Mouse (Mus musculus) heart, postnatal 0 days (tissue): ENCODE measurements around the gene Rnf121. TPM values are rescaled to one million over a fixed set of nuclear protein-coding genes. Genes with fewer than 3 reads are reported as not detected.
"Not testable (repeated sequence)": the region's sequence is repeated elsewhere in the genome, so short reads cannot be mapped to it uniquely, and the experiment has no call there.

Experiments
- ATAC-seq: fragments of 200-750 bp; cut with Nextera tagmentation; 2 replicates; pipeline ENCODE4 v1.8.0; 2017; ENCODE audit warnings: low read depth, moderate number of reproducible peaks, moderate library complexity; ENCODE audit not compliant: insufficient read depth
- DNase-seq: peaks from one replicate; pipeline ENCODE4 v3.0.0-alpha.2; 2016; ENCODE audit warnings: low spot score
- H3K27ac ChIP-seq: fragments of 300-500 bp; sonication (generic); 2 replicates; pipeline ENCODE4 v1.5.1; 2014; ENCODE audit warnings: low read depth, mild to moderate bottlenecking
- H3K27me3 ChIP-seq: fragments of 300-500 bp; sonication (generic); 2 replicates; pipeline ENCODE4 v1.6.1; 2014; ENCODE audit warnings: low read length, mixed read lengths; ENCODE audit not compliant: control insufficient read depth, insufficient read depth
- H3K36me3 ChIP-seq: fragments of 300-500 bp; sonication (generic); replicated peaks from 2 replicates; pipeline ENCODE4 v1.6.1; 2014; ENCODE audit warnings: low read length, mixed read lengths; ENCODE audit not compliant: control insufficient read depth, insufficient read depth
- H3K4me1 ChIP-seq: fragments of 300-500 bp; sonication (generic); 2 replicates; pipeline ENCODE4 v1.6.1; 2014; ENCODE audit warnings: antibody characterized with exemption; ENCODE audit not compliant: control insufficient read depth, insufficient read depth
- H3K4me2 ChIP-seq: fragments of 300-500 bp; sonication (generic); 2 replicates; pipeline ENCODE4 v1.6.1; 2014; ENCODE audit warnings: low read depth, mild to moderate bottlenecking, low read length, moderate library complexity
- H3K4me3 ChIP-seq: fragments of 300-500 bp; sonication (generic); 2 replicates; pipeline ENCODE4 v1.5.1; 2014; ENCODE audit warnings: low read depth, low read length
- H3K9ac ChIP-seq: fragments of 300-500 bp; sonication (generic); replicated peaks from 2 replicates; pipeline ENCODE4 v1.6.1; 2014; ENCODE audit warnings: low read depth, low read length, mixed read lengths
- H3K9me3 ChIP-seq: fragments of 300-500 bp; sonication (generic); replicated peaks from 2 replicates; pipeline ENCODE4 v1.6.1; 2016; ENCODE audit warnings: low read length; ENCODE audit not compliant: control insufficient read depth
- CTCF ChIP-seq: IDR thresholded peaks from 2 replicates; pipeline ENCODE4 v1.5.1; 2016; ENCODE audit warnings: antibody characterized with exemption, control low read depth, low read depth
- EP300 ChIP-seq: IDR thresholded peaks from 2 replicates; pipeline ENCODE4 v1.6.1; 2016; ENCODE audit warnings: antibody characterized with exemption, low read depth
- WGBS: fragments of 180-500 bp; shearing (Covaris S2); extraction: QIAGEN DNeasy Blood & Tissue Kit; methylation state at CpG from one replicate; pipeline ENCODE4 v1.1.7; 2014; 5-methylcytosine and 5-hydroxymethylcytosine counted together
- polyA plus RNA-seq: library from polyadenylated mRNA; unstranded; fragments of >200 nt; fragmentation: Nextera tagmentation; extraction: Ambion mirVana; gene quantifications from 2 replicates; pipeline ENCODE4 v1.2.1, GENCODE M21; 2015
- total RNA-seq: library from RNA; depleted of rRNA; stranded (reverse); fragments of >200 nt; gene quantifications from 2 replicates; pipeline ENCODE4 v1.2.3, GENCODE M21; 2014; ENCODE audit warnings: low replicate concordance

Rnf121 gene
- total and polyA plus RNA-seq, 2 experiments from 2014 or later = 10.7 to 18.2 TPM

GRCm38 (mm10) chr7:102035534-102035933 lies 29.7 kb downstream of the Rnf121 start:
- ATAC-seq = no peak
- H3K4me3 ChIP-seq = no peak overlapping the region

GRCm38 (mm10) chr7:102034904-102035303 lies 30.4 kb downstream of the Rnf121 start:
- Histone ChIP-seq H3K27ac (no peak overlapping the region), H3K4me1 (no peaks in the 10 kb centered on the region), H3K27me3 (no peaks in the 10 kb centered on the region), H3K36me3 (peaks cover 84% of the 10 kb centered on the region), H3K4me3 (no peak overlapping the region), H3K4me2 (no peak overlapping the region), H3K9ac (no peak overlapping the region), H3K9me3 (no peaks in the 10 kb centered on the region)
- TF ChIP-seq CTCF (peak; percentile 30), EP300 (no peak)
- DNase-seq = no peak
- ATAC-seq = no peak
- WGBS = 94% methylated on average over 1 of the region's 1 CpGs

More at GRCm38 (mm10) chr7:102035534-102035933, 29.7 kb downstream of the Rnf121 start:
- Histone ChIP-seq H3K27ac (no peak overlapping the region), H3K4me1 (no peaks in the 10 kb centered on the region), H3K27me3 (no peaks in the 10 kb centered on the region), H3K9me3 (no peaks in the 10 kb centered on the region), H3K9ac (no peak overlapping the region), H3K36me3 (peaks cover 85% of the 10 kb centered on the region), H3K4me2 (no peak overlapping the region)
- TF ChIP-seq CTCF (no peak), EP300 (no peak)
- WGBS = 62% methylated on average over 2 of the region's 2 CpGs
- no peak for DNase-seq

GRCm38 (mm10) chr7:102025187-102026119 lies 39.8 kb downstream of the Rnf121 start:
- Histone ChIP-seq H3K4me3 (no peak overlapping the region), H3K4me1 (no peaks in the 10 kb centered on the region), H3K9ac (no peak overlapping the region), H3K27ac (no peak overlapping the region), H3K27me3 (no peaks in the 10 kb centered on the region), H3K36me3 (peaks cover 51% of the 10 kb centered on the region), H3K4me2 (no peak overlapping the region), H3K9me3 (no peaks in the 10 kb centered on the region)
- WGBS = 78% methylated on average over 2 of the region's 2 CpGs
- ATAC-seq (no peak), DNase-seq (no peak)
- TF ChIP-seq EP300 (no peak), CTCF (no peak)

- H3K4me1 ChIP-seq = no peaks in the 10 kb centered on the region
- no peaks in the 10 kb centered on the region for H3K27me3 ChIP-seq
- no peak overlapping the region for H3K9ac ChIP-seq
- H3K36me3 ChIP-seq = peaks cover 40% of the 10 kb centered on the region
- no peak overlapping the region for H3K27ac ChIP-seq
- no peak for ATAC-seq
- no peak for TF ChIP-seq CTCF
- no peak for TF ChIP-seq EP300
- WGBS = 93% methylated on average over 9 of the region's 9 CpGs
- H3K4me3 ChIP-seq = no peak overlapping the region
- no peak for DNase-seq
- no peak overlapping the region for H3K4me2 ChIP-seq
- H3K9me3 ChIP-seq = no peaks in the 10 kb centered on the region
Observed at GRCm38 (mm10) chr7:102023821-102024220, 41.4 kb downstream of the Rnf121 start.

- DNase-seq, H3K27ac ChIP-seq, H3K4me3 ChIP-seq, H3K27me3 ChIP-seq, H3K9me3 ChIP-seq, H3K4me2 ChIP-seq, H3K9ac ChIP-seq, ATAC-seq: not testable (repeated sequence)
- 96% methylated on average over 2 of the region's 2 CpGs for WGBS
- Histone ChIP-seq H3K36me3 (peaks cover 36% of the 10 kb centered on the region), H3K4me1 (peaks cover 15% of the 10 kb centered on the region; the same call in 1 of the 2 replicates)
Observed at GRCm38 (mm10) chr7:102020934-102021333, 44.3 kb downstream of the Rnf121 start.
